Mouse (Mus musculus): ENCODE measurements around the gene Pemt. TPM values are rescaled to one million over a fixed set of nuclear protein-coding genes. Genes with fewer than 3 reads are reported as not detected.

The Pemt gene
- polyA plus RNA-seq (2012): 0.49 and 0.87 TPM in 2 replicates

- H3K4me3 ChIP-seq (replicated peaks): peak within 1 kb of the TSS; percentile 72
- peaks cover 25% of the 10 kb centered on the region for H3K4me1 ChIP-seq (ENCODE audit: control insufficient read depth)
- no peaks in the 10 kb centered on the region for H3K27me3 ChIP-seq (ENCODE audit: control insufficient read depth)
- H3K9me3 ChIP-seq (ENCODE audit: control insufficient read depth, low read length): peaks cover 6% of the 10 kb centered on the region
- no peak for TF ChIP-seq TAL1 (IDR thresholded peaks at IDR 0.05; ENCODE audit: low read length)
- peak; percentile 92 for TF ChIP-seq GATA1 (IDR thresholded peaks at IDR 0.05; ENCODE audit: low read length)
- H3K36me3 ChIP-seq (ENCODE audit: control insufficient read depth): no peaks in the 10 kb centered on the region
Measured at GRCm38 (mm10) chr11:60046058-60046735, at the start of gene Pemt. Gene Pemt, minus strand, starts transcription at chr11:60046489.

GRCm38 (mm10) chr11:60094909-60095810 is 48.9 kb upstream of the Pemt start:
- Histone ChIP-seq H3K4me1 (ENCODE audit: control insufficient read depth) (peaks cover 41% of the 10 kb centered on the region), H3K4me3 (replicated peaks) (no peak overlapping the region), H3K9me3 (ENCODE audit: control insufficient read depth, low read length) (no peaks in the 10 kb centered on the region), H3K27me3 (ENCODE audit: control insufficient read depth) (0 out of 2 replicates have a peak, but pooled peaks cover 2% of the 10 kb centered on the region), H3K36me3 (ENCODE audit: control insufficient read depth) (no peaks in the 10 kb centered on the region)
- TF ChIP-seq GATA1 (IDR thresholded peaks at IDR 0.05; ENCODE audit: low read length) (no peak), TAL1 (IDR thresholded peaks at IDR 0.05; ENCODE audit: low read length) (no peak)

- Histone ChIP-seq H3K36me3 (ENCODE audit: control insufficient read depth) (no peaks in the 10 kb centered on the region), H3K9me3 (ENCODE audit: control insufficient read depth, low read length) (no peaks in the 10 kb centered on the region), H3K4me1 (ENCODE audit: control insufficient read depth) (peaks cover 40% of the 10 kb centered on the region), H3K4me3 (replicated peaks) (no peak overlapping the region), H3K27me3 (ENCODE audit: control insufficient read depth) (0 out of 2 replicates have a peak, but pooled peaks cover 2% of the 10 kb centered on the region)
- TF ChIP-seq GATA1 (IDR thresholded peaks at IDR 0.05; ENCODE audit: low read length): no peak
Measured at GRCm38 (mm10) chr11:60093984-60094587, 47.8 kb upstream of the Pemt start.

GRCm38 (mm10) chr11:60093227-60093626 is 46.9 kb upstream of the Pemt start:
- TF ChIP-seq TAL1 (IDR thresholded peaks at IDR 0.05; ENCODE audit: low read length) (no peak), GATA1 (IDR thresholded peaks at IDR 0.05; ENCODE audit: low read length) (no peak)
- Histone ChIP-seq H3K9me3 (ENCODE audit: control insufficient read depth, low read length) (no peaks in the 10 kb centered on the region), H3K4me1 (ENCODE audit: control insufficient read depth) (peaks cover 49% of the 10 kb centered on the region), H3K36me3 (ENCODE audit: control insufficient read depth) (no peaks in the 10 kb centered on the region), H3K4me3 (replicated peaks) (no peak overlapping the region), H3K27me3 (ENCODE audit: control insufficient read depth) (0 out of 2 replicates have a peak, but pooled peaks cover 2% of the 10 kb centered on the region)

DNA sequence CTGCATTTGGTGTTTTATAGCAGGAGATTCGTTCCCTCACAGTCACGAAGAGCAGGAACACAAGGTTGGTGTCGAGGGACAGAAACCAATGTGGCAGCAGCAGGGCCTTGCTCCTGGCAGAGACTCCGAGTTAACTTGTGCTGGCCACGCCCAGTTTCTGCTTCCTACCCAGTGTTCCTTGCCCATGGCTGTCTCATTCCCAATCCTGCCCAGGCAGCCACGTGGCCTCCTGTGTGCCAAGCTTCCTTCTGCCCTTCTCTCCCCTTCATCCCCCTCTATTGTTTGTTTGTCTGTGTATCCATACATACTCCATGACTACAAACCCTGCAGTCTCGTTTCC is 45.1 kb upstream of the Pemt start:
- Histone ChIP-seq H3K4me1 (ENCODE audit: control insufficient read depth) (peaks cover 55% of the 10 kb centered on the region), H3K4me3 (replicated peaks) (no peak overlapping the region), H3K27me3 (ENCODE audit: control insufficient read depth) (0 out of 2 replicates have a peak, but pooled peaks cover 2% of the 10 kb centered on the region), H3K9me3 (ENCODE audit: control insufficient read depth, low read length) (no peaks in the 10 kb centered on the region), H3K36me3 (ENCODE audit: control insufficient read depth) (no peaks in the 10 kb centered on the region)
- TF ChIP-seq TAL1 (IDR thresholded peaks at IDR 0.05; ENCODE audit: low read length) (no peak), GATA1 (IDR thresholded peaks at IDR 0.05; ENCODE audit: low read length) (no peak)

- H3K4me1 ChIP-seq (ENCODE audit: control insufficient read depth): peaks cover 55% of the 10 kb centered on the region
Measured at GRCm38 (mm10) chr11:60090696-60091421, 44.6 kb upstream of the Pemt start.

DNA sequence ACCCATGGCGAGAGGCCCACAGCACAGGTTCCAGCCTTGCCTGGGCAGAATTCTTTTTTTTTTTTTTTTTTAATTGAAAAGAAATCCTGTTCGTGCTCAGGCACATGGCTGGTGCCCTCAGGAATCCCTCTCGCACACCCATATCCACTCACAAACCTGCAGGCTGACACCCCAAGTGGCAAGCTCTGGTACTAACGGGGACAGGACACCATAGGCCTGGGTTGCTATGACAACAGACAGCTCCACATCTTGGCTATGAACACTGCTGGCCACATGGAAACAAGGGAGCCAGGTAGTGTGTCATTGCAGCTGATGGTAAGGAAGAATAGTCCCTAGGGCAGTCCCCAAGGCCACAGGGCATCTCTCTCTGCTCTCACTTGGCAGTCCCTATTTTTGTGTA is 42.7 kb upstream of the Pemt start:
- Histone ChIP-seq H3K9me3 (ENCODE audit: control insufficient read depth, low read length) (no peaks in the 10 kb centered on the region), H3K36me3 (ENCODE audit: control insufficient read depth) (no peaks in the 10 kb centered on the region), H3K4me3 (replicated peaks) (no peak overlapping the region), H3K4me1 (ENCODE audit: control insufficient read depth) (peaks cover 49% of the 10 kb centered on the region), H3K27me3 (ENCODE audit: control insufficient read depth) (no peaks in the 10 kb centered on the region)
- TF ChIP-seq TAL1 (IDR thresholded peaks at IDR 0.05; ENCODE audit: low read length) (no peak), GATA1 (IDR thresholded peaks at IDR 0.05; ENCODE audit: low read length) (no peak)

More at GRCm38 (mm10) chr11:60090696-60091421, 44.6 kb upstream of the Pemt start:
- H3K27me3 ChIP-seq (ENCODE audit: control insufficient read depth): 0 out of 2 replicates have a peak, but pooled peaks cover 2% of the 10 kb centered on the region
- H3K4me3 ChIP-seq (replicated peaks): no peak overlapping the region
- no peaks in the 10 kb centered on the region for H3K36me3 ChIP-seq (ENCODE audit: control insufficient read depth)
- TF ChIP-seq GATA1 (IDR thresholded peaks at IDR 0.05; ENCODE audit: low read length) (no peak), TAL1 (IDR thresholded peaks at IDR 0.05; ENCODE audit: low read length) (no peak)
- no peaks in the 10 kb centered on the region for H3K9me3 ChIP-seq (ENCODE audit: control insufficient read depth, low read length)

DNA sequence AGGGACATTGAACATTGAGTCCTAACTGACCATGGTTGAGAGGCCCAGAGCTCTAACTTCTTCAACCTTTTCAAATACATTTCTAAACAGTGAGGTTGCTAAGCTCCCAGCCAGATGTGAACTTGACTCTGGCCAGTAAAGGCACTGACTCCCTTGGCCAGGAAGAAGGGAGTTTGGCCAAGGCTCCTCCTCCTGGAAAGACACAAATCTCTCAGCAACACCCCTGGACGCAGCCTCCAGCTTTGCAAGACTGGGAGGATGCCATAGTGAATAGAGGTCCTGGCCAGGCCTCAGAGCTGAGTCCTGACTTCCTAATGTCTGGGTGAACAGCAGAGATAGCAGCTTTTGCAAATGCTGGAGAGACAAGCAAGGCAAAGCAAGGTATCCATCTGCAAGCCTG is 40.4 kb upstream of the Pemt start:
- TF ChIP-seq TAL1 (IDR thresholded peaks at IDR 0.05; ENCODE audit: low read length) (no peak), GATA1 (IDR thresholded peaks at IDR 0.05; ENCODE audit: low read length) (no peak)
- Histone ChIP-seq H3K9me3 (ENCODE audit: control insufficient read depth, low read length) (no peaks in the 10 kb centered on the region), H3K4me3 (replicated peaks) (no peak overlapping the region), H3K27me3 (ENCODE audit: control insufficient read depth) (no peaks in the 10 kb centered on the region), H3K4me1 (ENCODE audit: control insufficient read depth) (peaks cover 39% of the 10 kb centered on the region), H3K36me3 (ENCODE audit: control insufficient read depth) (no peaks in the 10 kb centered on the region)
